Mouse (Mus musculus) cerebellum, adult 2 months (tissue): ENCODE data around the gene Sgpp1.

Experiments
- CTCF ChIP-seq: fragments of 200-500 bp; IDR thresholded peaks from 2 replicates; pipeline ENCODE4 v1.5.1; 2011; ENCODE audit warnings: low read depth, mild to moderate bottlenecking, control low read depth, low read length, moderate library complexity, borderline replicate concordance; ENCODE audit not compliant: insufficient read depth
- POLR2A ChIP-seq: fragments of 200-500 bp; IDR thresholded peaks from 2 replicates; pipeline ENCODE4 v1.6.1; 2011; ENCODE audit warnings: low read length, control low read depth, borderline replicate concordance; ENCODE audit not compliant: insufficient read depth

- TF ChIP-seq CTCF (no peak), POLR2A (no peak)
Measured at GRCm38 (mm10) chr12:75683598-75683997, 51.9 kb downstream of the Sgpp1 start.
